Mouse (Mus musculus): ENCODE results near the gene Abcc9.
"Not testable (repeated sequence)": the region's sequence is repeated elsewhere in the genome, so short reads cannot be mapped to it uniquely, and the experiment has no call there.

The Abcc9 gene

GRCm38 (mm10) chr6:142703441-142703930 is 1.4 kb upstream of the Abcc9 start:
- peak; percentile 49 for DNase-seq (ENCODE audit: low spot score)

GRCm38 (mm10) chr6:142701161-142701560 is 954 bp downstream of the Abcc9 start:
- no peak for DNase-seq (ENCODE audit: low spot score)

DNA sequence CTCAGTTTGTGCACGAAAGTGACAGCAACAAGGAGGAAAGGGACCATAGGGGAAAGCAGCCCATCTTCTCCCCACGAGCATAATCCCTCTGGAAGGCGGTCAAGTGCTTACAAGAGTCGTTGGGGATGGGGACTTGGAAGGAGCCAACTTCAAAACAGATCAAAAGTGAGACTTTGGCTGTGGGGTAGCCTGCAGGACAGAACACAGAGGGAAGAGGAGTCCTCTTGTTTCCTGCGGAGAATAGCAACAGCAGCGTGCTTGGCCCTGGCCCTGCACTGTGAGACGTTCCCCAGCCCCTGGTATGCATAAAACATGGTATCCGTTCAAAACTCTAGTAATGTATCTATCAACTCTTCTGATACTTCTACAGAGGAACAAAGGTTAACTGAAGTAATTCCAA is 1.4 kb downstream of the Abcc9 start:
- DNase-seq (ENCODE audit: low spot score) = no peak

DNA sequence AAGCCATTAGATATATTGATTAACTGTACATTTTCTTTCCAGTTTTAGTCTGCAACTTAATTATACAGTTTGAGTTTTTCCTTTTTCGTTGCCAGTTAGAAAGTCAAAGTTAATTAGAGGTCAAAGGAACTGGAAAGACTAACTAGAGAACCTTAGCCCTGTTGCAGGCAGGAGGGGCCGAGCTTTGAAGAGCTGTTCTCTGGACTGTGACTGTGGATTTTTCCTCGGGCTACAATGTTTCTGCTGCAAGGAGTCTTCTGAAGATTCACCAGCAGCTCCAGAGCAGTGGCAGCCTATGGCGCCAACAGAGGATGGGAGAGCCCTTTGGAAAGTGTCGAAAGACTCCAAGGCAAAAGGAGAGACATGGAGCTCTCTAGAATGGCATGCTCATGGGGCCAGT is 10.0 kb downstream of the Abcc9 start:
- DNase-seq (ENCODE audit: low spot score) = no peak

- DNase-seq (ENCODE audit: low spot score) = no peak
Measured at GRCm38 (mm10) chr6:142689673-142690072, 12.4 kb downstream of the Abcc9 start.

GRCm38 (mm10) chr6:142682985-142683691 is 19.0 kb downstream of the Abcc9 start:
- DNase-seq (ENCODE audit: low spot score) = no peak

DNA sequence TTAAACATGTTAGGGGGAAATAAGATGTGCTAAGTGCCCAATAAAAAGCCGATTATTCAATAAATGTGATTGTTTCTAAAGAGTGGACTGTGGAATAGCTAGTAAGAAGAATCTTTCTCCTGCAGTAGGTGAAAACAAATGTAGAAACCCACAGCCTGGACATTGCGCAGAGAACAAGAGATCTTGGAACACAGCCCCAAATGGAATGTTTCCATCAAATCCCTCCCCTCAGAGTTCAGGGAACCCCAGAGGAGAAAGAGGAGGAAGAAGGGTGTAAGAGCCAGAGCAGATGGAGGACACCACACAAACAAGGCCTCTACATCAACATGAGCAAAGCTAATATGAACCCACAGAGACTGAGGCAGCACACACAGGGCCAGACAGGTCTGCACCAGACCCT is 32.1 kb downstream of the Abcc9 start:
- no peak for DNase-seq (ENCODE audit: low spot score)

- DNase-seq (ENCODE audit: low spot score) = no peak
Measured at GRCm38 (mm10) chr6:142669343-142669742, 32.8 kb downstream of the Abcc9 start.

DNA sequence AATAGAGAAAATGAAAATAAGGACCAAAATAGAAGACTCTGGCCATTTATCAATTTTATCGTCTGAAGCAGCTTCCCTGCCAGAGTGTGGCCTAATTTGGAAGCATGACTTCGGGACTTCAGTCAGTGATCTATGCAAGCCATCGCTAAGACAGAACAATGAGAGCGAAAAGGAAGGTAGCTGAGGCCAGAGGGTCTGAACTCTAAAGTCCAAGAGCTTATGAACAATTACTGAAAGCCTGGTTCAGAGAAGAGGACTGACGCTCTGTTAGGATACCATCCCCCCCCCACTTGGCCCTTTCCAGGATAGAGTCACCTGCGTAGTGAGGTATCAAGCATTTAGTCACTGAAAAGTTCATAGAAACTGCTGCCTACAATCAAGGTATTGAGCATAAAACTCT is 33.3 kb downstream of the Abcc9 start:
- DNase-seq (ENCODE audit: low spot score) = no peak

GRCm38 (mm10) chr6:142668419-142668766 is 33.7 kb downstream of the Abcc9 start:
- no peak for DNase-seq (ENCODE audit: low spot score)

- no peak for DNase-seq (ENCODE audit: low spot score)
Measured at GRCm38 (mm10) chr6:142667701-142668418, 34.3 kb downstream of the Abcc9 start.

- DNase-seq (ENCODE audit: low spot score) = not testable (repeated sequence)
Measured at GRCm38 (mm10) chr6:142662056-142662455, 40.1 kb downstream of the Abcc9 start.

GRCm38 (mm10) chr6:142659038-142659437 is 43.1 kb downstream of the Abcc9 start:
- no peak for DNase-seq (ENCODE audit: low spot score)

- no peak for DNase-seq (ENCODE audit: low spot score)
Measured at GRCm38 (mm10) chr6:142654561-142654960, 47.6 kb downstream of the Abcc9 start.

GRCm38 (mm10) chr6:142652175-142652574 is 49.9 kb downstream of the Abcc9 start:
- no peak for DNase-seq (ENCODE audit: low spot score)

GRCm38 (mm10) chr6:142649331-142649730 is 52.8 kb downstream of the Abcc9 start:
- no peak for DNase-seq (ENCODE audit: low spot score)

- DNase-seq (ENCODE audit: low spot score) = no peak
Measured at GRCm38 (mm10) chr6:142645474-142645873, 56.6 kb downstream of the Abcc9 start.

DNA sequence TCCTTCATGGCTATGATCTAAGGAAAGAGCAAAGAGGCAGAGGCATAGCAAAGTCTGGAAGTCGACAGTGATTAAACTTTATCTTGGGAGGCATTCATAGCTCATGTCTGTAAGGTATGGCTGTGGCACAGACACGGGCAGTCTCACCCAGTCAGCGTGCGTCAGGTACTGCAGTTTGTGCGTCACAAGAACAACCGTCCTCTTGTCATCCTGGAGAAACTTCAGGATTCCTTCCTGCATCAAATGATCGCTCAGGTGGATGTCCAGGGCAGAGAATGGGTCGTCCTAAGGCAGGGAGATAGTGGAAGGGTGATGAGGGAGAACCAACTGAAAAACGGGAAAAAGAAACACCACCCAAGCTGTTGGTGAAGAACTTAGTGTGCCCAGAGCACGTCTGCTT is 62.8 kb downstream of the Abcc9 start:
- no peak for DNase-seq (ENCODE audit: low spot score)

GRCm38 (mm10) chr6:142635654-142636053 is 66.5 kb downstream of the Abcc9 start:
- no peak for DNase-seq (ENCODE audit: low spot score)

DNA sequence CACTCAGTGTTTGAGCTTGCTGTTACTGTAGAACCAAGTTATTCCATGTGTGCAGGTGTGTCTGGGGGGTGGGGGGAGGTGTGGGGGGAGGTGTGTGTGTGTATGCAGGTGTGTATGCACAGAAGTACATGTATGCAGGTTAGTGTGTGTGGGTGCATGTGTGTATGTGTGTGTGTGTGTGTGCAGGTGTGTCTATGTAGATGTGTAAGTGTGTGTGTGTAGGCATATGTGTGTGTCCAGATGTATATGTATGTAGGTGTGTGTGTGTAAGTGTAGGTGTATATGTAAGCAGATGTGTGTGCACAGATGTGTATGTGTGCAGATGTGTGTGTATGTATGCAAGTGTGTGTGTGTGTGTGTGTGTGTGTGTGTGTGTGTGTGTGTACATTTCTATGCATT is 66.9 kb downstream of the Abcc9 start:
- DNase-seq (ENCODE audit: low spot score) = no peak

DNA sequence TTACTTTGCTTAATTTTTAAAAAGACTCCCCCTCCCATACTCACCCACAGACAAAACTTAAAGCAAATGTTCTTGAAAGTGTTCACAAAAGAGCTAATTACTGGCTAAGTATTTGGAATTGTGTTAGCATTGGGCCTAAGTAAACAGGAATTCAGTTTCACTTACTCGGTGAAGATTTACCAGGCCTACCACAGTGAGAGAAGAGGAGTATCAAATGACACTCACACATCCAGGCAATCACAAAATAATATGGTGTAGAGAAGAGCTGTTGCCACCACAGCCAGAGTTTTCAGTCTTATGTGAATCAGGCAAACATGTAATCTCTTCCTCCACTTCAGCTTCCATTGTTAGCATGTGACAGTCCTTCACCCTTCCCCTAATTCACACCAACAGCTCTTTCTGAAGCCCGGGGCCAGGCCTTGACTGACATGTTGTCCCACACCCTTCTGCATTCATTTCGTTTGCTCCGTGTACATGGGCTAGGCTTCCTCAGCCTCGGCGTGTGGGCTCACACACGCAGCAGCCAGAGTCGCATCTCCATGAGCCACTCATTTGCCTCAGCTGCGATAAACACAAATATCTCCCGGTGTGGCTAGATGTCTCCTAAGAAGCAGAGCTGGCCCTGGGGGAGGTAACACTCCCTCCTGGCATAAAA is 67.5 kb downstream of the Abcc9 start:
- no peak for DNase-seq (ENCODE audit: low spot score)

DNA sequence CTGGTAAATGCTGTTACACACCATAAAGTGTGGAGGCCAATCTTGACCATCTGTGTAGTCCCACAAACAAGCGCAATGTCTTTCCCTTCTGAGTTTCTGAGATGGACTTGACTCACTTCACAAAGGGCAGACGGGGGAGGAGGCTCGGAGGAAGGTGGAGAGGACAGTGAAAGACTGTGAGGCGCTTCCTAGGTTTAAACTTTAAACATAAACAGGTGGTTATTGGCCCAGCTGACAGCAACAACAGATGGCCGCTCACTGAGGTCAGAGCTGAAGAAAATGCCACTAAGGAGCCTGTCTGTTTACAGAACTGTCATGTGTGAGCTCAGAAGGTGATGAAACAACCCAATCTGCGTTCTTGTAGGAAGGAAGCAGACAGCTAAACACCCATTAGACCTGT is 78.8 kb downstream of the Abcc9 start:
- DNase-seq (ENCODE audit: low spot score) = no peak

GRCm38 (mm10) chr6:142616659-142617058 is 85.5 kb downstream of the Abcc9 start:
- DNase-seq (ENCODE audit: low spot score) = no peak
